Mouse (Mus musculus) frontal cortex, adult 2 months (tissue): Measurements from ENCODE around the gene Coro7. TPM values are rescaled to one million over a fixed set of nuclear protein-coding genes. Genes with fewer than 3 reads are reported as not detected.
"Not testable (repeated sequence)": the region's sequence is repeated elsewhere in the genome, so short reads cannot be mapped to it uniquely, and the experiment has no call there.

Experiments
- DNase-seq, 2 experiments: peaks; one replicate each; pipeline ENCODE4 v3.0.0; 2022; ENCODE audit warnings: low spot score in 1 of 2; ENCODE audit errors: extremely low spot score in 1 of 2
- polyA plus RNA-seq: library from polyadenylated mRNA; depleted of rRNA; stranded (reverse); fragments of >200 nt; gene quantifications from 2 replicates; pipeline ENCODE4 v1.2.3, GENCODE M21; 2012; rRNA removed

Coro7 gene
- polyA plus RNA-seq = 100 and 112 TPM in 2 replicates

GRCm38 (mm10) chr16:4679121-4680018 lies at the start of gene Coro7:
Coro7 (minus strand) TSS chr16:4679777.
- peak; percentile 86 to 89 for DNase-seq

- DNase-seq = no peak
These were observed 48.4 kb upstream of the Coro7 start for GRCm38 (mm10) chr16:4727963-4728362.

GRCm38 (mm10) chr16:4727526-4727925 lies 47.9 kb upstream of the Coro7 start:
- no peak for DNase-seq

- DNase-seq = no peak
These were observed 47.1 kb upstream of the Coro7 start for GRCm38 (mm10) chr16:4726528-4727128.

- DNase-seq = peak; percentile 67 to 93
These were observed 46.4 kb upstream of the Coro7 start, which contains the start of gene Hmox2 for GRCm38 (mm10) chr16:4725780-4726527. Hmox2 (plus strand) TSS chr16:4726361.

- no peak for DNase-seq
These were observed 45.7 kb upstream of the Coro7 start for GRCm38 (mm10) chr16:4725266-4725665.

DNA sequence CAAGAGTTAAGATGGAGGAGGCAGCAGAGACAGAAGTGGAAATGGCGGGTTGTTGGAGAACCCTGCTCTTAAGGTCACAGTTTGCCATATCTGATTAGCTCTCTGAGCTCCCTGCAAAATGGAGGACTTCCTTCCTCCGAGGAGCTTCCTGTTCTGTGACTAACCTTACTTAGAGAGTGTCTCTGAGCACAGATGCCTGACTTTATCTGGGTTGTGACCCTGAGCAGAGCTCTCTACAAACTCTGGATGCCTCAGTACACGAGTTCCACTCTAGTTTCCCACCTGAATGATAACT lies 43.3 kb upstream of the Coro7 start:
- no peak for DNase-seq

GRCm38 (mm10) chr16:4722128-4722914 lies 42.7 kb upstream of the Coro7 start:
- no peak for DNase-seq

GRCm38 (mm10) chr16:4718753-4719518 lies 39.4 kb upstream of the Coro7 start, which contains the start of gene Nmral1:
Nmral1 (minus strand) TSS chr16:4719356.
- DNase-seq = peak; percentile 28 to 50

DNA sequence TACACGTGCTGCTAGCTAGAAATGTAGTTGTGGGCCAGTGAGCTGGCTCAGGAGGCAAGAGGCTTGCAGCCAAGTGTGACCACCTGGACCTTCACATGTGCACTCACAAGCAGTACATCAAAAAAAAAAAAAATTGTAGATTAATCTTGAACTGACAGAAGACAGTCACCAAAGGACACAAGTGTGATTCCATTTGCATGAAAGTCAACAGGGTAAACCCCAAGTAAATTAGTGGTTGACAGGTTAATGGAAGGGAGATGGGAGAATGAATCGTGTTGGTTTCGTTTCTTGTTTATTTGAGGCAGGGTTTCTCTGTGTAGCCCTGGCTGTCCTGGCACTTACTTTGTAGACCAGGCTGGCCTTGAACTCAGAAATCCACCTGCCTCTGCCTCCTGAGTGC lies 38.3 kb upstream of the Coro7 start:
- no peak for DNase-seq

GRCm38 (mm10) chr16:4713861-4714710 lies 34.5 kb upstream of the Coro7 start:
- DNase-seq = no peak

GRCm38 (mm10) chr16:4711173-4711572 lies 31.6 kb upstream of the Coro7 start:
- no peak for DNase-seq

DNA sequence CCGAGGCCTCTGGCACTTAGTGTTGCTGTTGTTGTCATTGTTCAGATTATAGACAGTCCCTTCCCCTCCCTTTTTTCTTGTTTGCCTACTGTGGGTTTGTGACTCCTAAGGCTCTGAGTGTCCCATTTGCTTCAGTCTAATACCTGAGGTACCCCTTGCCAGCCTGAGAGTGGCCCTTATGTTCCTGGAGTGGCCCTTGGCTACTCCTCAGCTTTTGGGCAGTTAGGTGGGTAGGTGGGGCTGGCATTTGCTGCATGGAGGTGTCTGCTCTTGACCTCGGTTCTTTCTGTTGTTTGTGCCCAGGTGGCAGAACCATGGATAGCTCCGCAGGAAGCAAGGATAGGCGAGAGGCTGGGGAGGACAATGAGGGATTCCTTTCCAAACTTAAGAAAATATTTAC lies 26.0 kb upstream of the Coro7 start:
- DNase-seq = no peak

DNA sequence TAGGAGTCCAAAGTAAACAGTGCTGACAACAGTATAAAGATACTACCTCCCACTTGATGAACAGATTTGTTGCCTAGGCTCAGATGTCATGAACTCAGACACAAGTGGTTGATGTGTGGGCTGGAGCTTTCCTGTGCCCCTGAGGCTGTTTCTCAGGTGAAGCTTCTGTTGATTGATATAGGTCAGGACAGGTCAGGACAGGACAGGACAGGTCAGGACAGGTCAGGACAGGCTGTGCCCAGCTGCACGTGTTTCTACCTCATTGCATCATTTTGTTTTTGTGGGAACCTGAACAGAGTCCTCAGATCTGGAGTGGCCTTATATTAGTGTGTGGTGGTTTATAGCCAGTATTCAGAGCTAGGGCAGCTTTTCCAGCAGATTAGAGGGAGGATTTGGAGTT lies 23.1 kb upstream of the Coro7 start:
- no peak for DNase-seq

GRCm38 (mm10) chr16:4701211-4701610 lies 21.6 kb upstream of the Coro7 start:
- DNase-seq = no peak

GRCm38 (mm10) chr16:4689371-4689770 lies 9.8 kb upstream of the Coro7 start:
- not testable (repeated sequence) for DNase-seq

GRCm38 (mm10) chr16:4684457-4684791 lies 4.8 kb upstream of the Coro7 start:
- no peak for DNase-seq

GRCm38 (mm10) chr16:4683581-4684456 lies 4.2 kb upstream of the Coro7 start:
- DNase-seq = peak; percentile 87 to 98
